Mouse (Mus musculus): Measurements from ENCODE around the gene Cmtm3.
"Not testable (repeated sequence)": the region's sequence is repeated elsewhere in the genome, so short reads cannot be mapped to it uniquely, and the experiment has no call there.

DNA sequence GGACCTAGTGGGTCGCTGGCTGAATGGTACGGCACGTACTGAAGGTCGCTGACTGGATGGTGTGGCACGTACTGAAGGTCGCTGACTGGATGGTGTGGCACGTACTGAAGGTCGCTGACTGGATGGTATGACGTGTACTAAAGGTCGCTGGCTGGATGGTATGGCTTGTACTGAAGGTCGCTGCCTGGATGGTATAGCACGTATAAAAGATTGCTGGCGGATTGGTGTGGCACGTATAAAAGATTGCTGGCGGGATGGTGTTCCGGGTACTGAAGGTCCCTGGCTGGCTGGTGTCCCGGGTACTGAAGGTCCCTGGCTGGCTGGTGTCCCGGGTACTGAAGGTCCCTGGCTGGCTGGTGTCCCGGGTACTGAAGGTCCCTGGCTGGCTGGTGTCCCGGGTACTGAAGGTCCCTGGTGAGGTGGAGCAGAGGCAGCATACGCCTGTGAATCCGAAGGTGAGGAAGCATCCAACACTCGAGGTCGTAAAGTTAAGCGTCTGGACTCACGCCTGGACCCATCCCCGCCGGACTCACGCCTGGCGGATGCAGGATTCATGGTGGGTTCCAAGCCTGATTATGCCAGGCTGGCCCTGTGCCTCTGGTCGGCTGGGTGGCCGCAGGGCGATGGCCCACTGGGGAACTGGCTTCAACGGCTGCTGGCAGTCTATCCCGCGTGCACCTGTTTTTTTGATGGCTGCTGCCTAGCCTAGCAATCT is 29.6 kb upstream of the Cmtm3 start, which contains the start of the genes Gm45711 and Cmtm1:
- TF ChIP-seq POLR2A (IDR thresholded peaks at IDR 0.05; ENCODE audit: extremely low read depth, insufficient read depth, low read length); CTCF (IDR thresholded peaks at IDR 0.05; ENCODE audit: low read depth, low read length): not testable (repeated sequence)
